Mouse (Mus musculus) fibroblast of lung, adult 2 months (primary cell): ENCODE data around the gene Olfr1232.

Source experiments
- DNase-seq: peaks from one replicate; pipeline ENCODE4 v3.0.0-alpha.2; 2011; ENCODE audit warnings: low read depth

The Olfr1232 gene

GRCm38 (mm10) chr2:89329575-89329974 lies at the start of gene Olfr1232:
TSS of gene Olfr1232 (minus strand) at chr2:89329675.
- no peak for DNase-seq

DNA sequence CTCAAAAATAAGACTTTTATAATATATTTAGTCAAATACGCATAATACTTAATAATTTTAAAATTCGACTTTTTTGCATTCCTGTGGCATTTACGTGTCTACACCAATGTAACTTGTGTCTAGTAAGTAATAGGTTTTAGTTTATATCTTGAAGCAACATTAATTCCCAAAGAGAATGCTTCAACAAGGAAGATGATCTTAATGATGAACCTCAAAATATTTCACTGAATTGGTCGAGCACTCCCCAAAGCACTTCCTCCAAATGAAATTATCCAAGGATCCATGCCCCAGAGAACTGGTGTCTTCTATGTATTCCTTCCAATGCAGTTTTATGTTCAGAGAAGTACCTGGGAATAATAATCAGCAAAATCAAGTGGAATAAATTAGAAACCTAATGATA lies 35.3 kb upstream of the Olfr1232 start, which contains the start of gene Olfr1234:
Gene Olfr1234, minus strand, starts transcription at position 101 of the 400 bp plus-strand sequence.
- no peak for DNase-seq

DNA sequence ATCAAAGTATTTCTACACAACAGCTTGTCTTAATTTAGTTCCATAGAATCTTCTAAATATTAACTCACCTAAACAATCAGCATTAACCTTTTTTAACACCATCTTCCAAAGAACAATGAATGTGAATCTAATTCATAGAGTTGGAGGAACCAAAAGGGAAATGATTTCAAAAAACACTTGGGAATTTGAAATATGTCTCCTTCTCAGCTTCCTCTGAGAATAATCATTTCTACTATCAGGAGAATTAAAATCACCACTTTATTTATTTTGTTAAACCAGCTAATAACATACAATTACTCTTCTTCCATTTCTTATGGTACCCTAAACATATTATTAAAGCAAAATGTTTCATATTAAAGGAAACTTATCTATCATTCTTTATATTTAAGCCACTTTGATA lies 12.8 kb upstream of the Olfr1232 start, which contains the start of gene Olfr1233:
Gene Olfr1233, minus strand, starts transcription at position 101 of the 400 bp plus-strand sequence.
- DNase-seq, result no peak

GRCm38 (mm10) chr2:89306974-89307373 lies 22.5 kb downstream of the Olfr1232 start, which contains the start of gene Olfr1231:
TSS of gene Olfr1231 (minus strand) at chr2:89307074.
- no peak for DNase-seq

GRCm38 (mm10) chr2:89297168-89297567 lies 32.3 kb downstream of the Olfr1232 start, which contains the start of gene Olfr1230:
TSS of gene Olfr1230 (minus strand) at chr2:89297268.
- DNase-seq, result no peak

GRCm38 (mm10) chr2:89287914-89288313 lies 41.6 kb downstream of the Olfr1232 start, which contains the start of gene Olfr1229:
TSS of gene Olfr1229 (minus strand) at chr2:89288014.
- DNase-seq, result no peak
